Mouse (Mus musculus) adrenal gland (tissue): Measurements from ENCODE around the gene Syn2.

Experiments
- intact Hi-C: fragments of 180-260 bp; cut with DNase I; formaldehyde crosslinking; loops from one replicate; pipeline ENCODE4 v1.15.1; 2025

Gene Syn2

GRCm38 (mm10) chr6:115241131-115241699 is 106.5 kb downstream of the Syn2 start:
- intact Hi-C loops: no loop called here

DNA sequence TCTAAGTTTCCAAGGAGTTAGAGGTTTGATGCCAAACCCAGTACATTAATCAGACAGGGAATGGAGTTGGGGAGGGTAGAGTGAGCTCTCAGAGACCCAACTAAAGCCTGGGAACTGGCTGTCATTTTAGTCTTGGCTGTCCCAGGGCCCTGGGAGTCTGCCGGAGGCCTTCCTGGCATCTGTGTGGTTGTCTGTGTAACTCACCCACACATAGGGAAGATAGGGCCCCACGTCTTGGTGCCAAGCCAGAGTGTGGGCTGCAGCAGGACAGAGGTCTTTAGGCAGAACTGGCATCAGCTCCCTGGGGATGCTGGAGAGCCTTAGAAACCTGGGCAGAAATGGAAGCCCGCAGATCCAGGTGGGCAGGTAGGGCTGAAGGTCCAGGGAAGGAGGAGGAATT is 107.2 kb downstream of the Syn2 start:
- intact Hi-C loops: no loop called here

- intact Hi-C loops: no loop called here
These were observed 109.5 kb downstream of the Syn2 start for GRCm38 (mm10) chr6:115244222-115244621.

- intact Hi-C loops: no loop called here
These were observed 110.9 kb downstream of the Syn2 start for GRCm38 (mm10) chr6:115245500-115246058.

DNA sequence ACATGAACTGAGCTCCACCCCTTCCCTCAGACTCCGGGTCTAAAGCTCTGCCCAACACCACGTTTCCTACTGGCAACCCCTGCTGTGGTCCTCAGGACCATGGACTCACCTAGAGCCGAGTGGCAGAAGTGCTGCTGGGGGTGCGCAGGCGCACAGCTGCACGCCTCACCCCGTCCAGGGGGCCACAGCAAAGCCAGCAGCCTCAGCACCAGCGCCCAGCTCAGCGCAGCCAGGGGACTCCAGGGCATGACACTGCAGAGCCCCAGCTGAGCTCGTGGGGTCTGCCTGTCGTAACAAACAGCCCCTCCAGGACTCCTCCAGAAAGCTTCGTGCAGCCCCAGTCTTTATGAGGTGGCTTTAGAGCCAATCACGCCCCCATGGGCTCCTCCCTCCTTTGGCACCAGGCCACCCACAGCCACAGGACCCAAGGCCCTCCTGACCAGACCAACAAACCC is 116.9 kb downstream of the Syn2 start:
- intact Hi-C loops: no loop called here

DNA sequence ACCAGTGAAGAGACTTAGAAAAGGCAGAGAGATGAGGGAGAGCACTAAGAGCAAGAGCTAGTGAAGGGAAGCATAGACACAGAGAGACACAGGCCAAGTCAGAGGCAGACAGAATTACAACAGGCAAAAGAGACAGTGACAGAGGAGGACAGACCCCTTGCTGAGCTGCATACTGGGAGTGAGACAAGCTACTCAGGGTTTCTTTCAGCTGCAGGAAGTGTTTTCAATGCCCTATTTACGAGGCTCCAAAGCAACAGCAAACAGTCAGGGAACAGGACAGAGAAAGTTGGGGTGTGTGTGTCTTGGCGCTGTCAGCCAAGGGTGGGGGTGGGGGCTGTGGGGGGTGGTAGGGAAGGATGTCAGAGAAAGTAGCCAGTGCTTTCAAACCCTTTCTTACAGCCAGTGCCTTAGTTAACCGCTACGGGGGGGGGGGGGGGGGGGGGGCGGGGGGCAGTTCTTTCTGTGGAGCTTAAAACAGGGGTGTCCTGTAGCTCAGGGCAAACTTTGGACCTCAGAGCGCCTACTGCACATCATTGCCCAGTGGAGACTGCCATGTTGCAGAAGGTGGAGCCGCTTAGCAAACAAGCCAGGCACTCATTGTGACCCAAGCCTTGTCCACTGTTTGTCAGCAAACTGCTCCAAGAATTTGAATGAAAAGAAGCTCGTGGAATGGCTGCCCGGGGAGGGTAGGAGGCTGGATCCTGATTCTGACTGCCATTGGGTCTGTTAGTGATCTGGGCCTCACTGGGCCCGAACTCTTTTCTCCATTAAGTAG is 117.6 kb downstream of the Syn2 start, which contains the start of gene Timp4:
Gene Timp4, minus strand, starts transcription at position 107 of the 775 bp plus-strand sequence.
- intact Hi-C loops: no loop called here

DNA sequence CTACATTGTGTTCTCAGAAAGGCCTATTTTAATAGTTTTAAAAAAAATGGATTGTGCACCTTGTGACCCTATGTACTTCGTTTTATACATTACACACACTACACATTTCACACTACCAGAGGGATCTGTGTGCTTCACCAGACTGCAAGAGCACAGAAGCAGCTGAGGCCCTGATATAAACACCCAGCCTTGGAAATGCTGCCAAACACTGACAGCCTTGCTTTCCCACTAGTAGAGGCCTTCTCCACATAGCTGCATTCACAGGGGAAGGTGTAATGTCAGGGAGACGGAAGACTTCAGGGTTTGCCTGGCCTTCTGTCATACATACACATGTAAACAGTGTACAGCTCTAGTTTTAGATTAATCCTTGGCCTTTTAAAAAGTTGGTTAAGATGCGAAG is 120.5 kb downstream of the Syn2 start:
- intact Hi-C loops: no loop called here

DNA sequence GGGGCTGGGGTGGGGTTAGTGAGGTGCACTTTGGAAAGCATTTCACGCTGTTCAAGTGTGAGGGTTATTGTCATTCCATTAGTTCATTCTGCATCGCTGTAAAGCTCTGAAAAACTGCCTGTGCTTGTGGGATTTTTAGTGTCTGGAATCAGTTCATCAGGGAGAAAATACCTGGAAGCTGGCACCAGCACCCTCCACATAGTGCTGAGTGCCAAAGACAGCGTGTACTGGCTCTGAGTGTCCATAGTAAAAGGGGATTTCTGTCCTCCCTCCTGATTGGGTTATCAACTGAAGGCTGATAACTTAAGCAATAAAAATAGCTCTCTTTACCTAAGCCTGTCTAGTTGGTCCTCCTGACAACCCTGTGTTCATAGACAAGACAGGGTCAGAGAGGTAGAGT is 125.8 kb downstream of the Syn2 start:
- intact Hi-C loops: loop anchor here (10.0 kb wide), 1 partner anchor 226 kb away; the partner anchor contains the start of gene Tamm41

GRCm38 (mm10) chr6:115266791-115267190 is 132.1 kb downstream of the Syn2 start:
- intact Hi-C loops: loop anchor here (1.0 to 10.0 kb wide), 2 partner anchors 39 to 232 kb away; partner anchors contain the start of genes Gm17482 and Tamm41

GRCm38 (mm10) chr6:115267916-115268315 is 133.2 kb downstream of the Syn2 start:
- intact Hi-C loops: loop anchor here (1.0 to 10.0 kb wide), 4 partner anchors 41 to 271 kb away; partner anchors contain the start of genes Gm17482 and Tamm41

GRCm38 (mm10) chr6:115268551-115269385 is 134.1 kb downstream of the Syn2 start:
- intact Hi-C loops: loop anchor here (2.0 to 10.0 kb wide), 3 partner anchors 94 to 270 kb away; partner anchors contain the start of gene Tamm41

GRCm38 (mm10) chr6:115269561-115269960 is 134.9 kb downstream of the Syn2 start:
- intact Hi-C loops: loop anchor here (2.0 to 10.0 kb wide), 3 partner anchors 95 to 269 kb away; partner anchors contain the start of gene Tamm41

- intact Hi-C loops: no loop called here
These were observed 135.4 kb downstream of the Syn2 start for GRCm38 (mm10) chr6:115270085-115270484.

DNA sequence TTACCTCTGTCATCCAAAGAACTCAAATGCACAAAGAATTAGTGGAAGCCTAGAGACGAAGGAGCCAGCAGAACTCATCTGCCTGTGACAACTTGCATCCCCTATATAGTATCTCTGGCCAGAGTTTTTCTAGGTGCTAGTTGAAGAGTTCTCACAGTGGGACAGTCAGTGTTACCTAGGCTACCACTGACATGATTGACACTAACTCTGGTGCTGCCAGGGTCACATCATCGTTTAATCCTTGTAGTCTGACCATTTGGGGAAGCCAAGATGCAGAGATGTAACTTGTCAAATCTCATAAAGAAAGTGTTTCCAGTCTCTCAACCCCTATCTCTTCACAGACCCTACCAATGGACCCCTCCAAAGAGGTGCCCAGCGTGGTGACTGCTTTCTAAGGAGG is 136.6 kb downstream of the Syn2 start:
- intact Hi-C loops: no loop called here

DNA sequence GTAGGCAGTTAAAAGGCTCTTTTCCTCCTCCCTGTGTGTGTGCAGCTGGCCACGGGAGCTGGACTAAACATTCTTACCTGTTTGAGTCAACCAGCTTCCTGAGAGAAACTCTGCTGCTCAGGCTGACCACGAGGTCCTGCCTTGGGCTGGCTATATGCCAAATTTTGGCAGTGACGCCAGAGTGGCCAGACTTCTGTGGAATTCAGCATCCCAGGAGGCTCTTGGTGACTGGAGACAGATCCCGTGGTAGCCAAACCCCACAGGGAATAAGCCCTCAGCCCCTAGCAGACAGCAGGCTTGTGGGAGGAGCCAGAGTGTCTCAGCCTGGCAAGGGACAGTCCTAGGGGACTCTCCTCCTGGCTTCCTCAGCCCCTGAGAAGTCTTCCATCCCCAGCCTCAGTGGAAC is 137.2 kb downstream of the Syn2 start:
- intact Hi-C loops: no loop called here

- intact Hi-C loops: no loop called here
These were observed 138.6 kb downstream of the Syn2 start for GRCm38 (mm10) chr6:115273346-115273745.

DNA sequence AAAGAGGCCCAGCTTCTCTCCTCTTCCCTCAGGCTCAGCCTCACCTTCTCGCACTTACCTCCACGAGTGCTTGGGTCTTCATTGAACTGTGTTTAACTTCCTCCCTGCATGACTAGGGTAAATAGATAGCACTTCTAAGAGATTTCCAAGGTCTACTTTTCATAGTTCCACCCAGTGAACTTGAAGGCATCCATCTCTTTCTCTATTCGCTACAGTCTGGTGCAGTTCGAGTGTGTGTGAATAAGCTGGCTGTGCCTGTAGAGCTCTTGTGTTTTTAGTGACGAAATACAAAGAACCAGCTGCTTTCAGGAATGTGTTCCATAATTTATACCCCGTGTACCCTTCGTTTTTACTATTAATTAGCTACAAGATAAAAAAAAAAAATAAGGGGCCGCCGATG is 140.0 kb downstream of the Syn2 start:
- intact Hi-C loops: no loop called here

GRCm38 (mm10) chr6:115275116-115275815 is 140.6 kb downstream of the Syn2 start:
- intact Hi-C loops: no loop called here

DNA sequence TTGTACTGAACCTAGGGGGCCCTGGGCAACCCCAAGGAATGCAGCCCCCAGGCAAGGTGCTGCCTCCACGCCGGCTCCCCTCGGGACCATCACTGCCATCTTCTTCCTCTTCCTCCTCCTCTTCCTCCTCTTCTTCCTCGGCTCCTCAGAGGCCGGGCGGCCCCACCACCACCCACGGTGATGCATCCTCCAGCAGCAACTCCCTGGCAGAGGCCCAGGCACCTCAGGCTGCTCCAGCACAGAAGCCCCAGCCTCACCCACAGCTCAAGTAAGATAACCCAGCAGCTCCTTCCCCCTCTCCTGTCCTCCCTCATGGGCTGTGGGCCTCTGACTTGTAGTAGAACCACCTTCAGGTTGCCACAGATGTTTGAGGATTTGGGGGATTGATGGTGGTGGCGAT is 143.4 kb downstream of the Syn2 start:
- intact Hi-C loops: no loop called here

GRCm38 (mm10) chr6:115279639-115280038 is 144.9 kb downstream of the Syn2 start:
- intact Hi-C loops: no loop called here

DNA sequence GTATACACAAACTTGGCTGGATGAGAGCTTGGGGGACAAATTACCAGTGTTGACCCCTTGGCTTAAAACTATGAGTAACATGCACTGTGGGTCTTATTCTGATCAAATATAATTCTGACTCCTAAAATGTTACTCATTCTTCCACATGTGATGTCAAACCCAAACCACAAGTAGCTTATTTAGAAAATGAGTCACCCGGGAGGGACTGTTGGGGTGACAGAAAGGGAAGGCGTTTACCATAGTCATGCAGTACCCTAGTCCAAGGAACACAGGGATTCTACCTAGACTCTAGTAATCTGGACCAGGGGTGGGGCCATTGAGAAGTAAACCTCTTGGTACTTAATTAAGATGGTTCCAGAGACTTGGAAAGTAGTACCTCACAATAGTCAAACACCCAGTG is 149.5 kb downstream of the Syn2 start:
- intact Hi-C loops: no loop called here
